Mouse (Mus musculus): Measurements from ENCODE around the gene Ino80.

- TF ChIP-seq CTCF (IDR thresholded peaks at IDR 0.05) (no peak), EP300 (IDR thresholded peaks at IDR 0.05) (no peak)
Measured at GRCm38 (mm10) chr2:119478397-119478749, 886 bp upstream of the Ino80 start.
